Mouse (Mus musculus): ENCODE results near the gene Ldah. TPM values are rescaled to one million over a fixed set of nuclear protein-coding genes. Genes with fewer than 3 reads are reported as not detected.

Gene Ldah
- polyA plus RNA-seq, 1 experiment from 2014 or later: 73.3 TPM

DNA sequence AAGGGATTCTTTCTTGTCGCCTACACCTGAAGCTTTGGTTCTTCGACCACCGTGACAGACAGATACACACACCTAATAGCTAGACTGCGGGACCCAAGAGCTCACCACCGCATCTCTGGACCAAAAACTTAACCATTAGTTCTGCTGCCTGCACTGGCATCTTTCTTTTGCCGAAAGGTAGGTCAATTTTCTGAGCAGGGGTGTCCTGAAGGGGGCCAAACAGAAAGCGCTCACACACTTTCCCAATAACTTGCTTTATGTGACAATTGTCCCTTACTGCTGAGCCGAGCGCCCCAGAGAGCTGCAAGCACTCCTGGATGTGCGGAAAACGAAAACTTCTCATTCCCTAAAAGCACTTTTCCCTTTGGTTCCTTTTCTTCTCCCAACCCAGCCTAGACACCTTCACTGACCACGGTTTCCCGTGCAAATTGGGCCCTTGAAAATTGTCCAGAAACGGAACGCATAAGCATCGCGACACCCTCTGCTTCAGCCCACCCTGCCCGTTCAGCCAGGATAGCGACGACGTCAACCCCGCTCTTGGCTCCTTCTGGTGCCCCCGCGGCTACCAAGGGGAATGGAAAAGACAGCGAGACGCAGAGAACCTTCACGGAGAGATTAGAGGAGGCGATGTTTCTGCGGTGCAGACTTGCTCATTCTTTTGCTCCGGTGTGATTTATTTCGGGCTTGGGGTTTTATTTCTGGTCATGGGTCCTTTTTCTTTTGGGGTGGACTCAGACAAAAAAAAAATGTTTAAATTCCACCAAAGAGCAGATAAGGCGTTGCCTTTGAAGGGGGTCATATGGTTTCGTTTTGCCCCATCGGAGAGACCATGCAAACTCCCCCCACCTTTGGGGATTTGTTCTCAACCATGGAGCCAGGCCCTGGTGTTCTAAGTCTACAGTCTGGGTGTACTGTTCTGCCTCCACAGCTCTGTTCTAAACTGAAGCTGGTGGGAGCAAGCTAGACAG lies 91.5 kb downstream of the Ldah start:
- Histone ChIP-seq H3K27me3 (peaks cover 97% of the 10 kb centered on the region), H3K4me1 (replicated peaks) (peaks cover 44% of the 10 kb centered on the region), H3K4me2 (peak overlapping the region; percentile 66), H3K4me3 (replicated peaks) (peak overlapping the region; percentile 45), H3K36me3 (no peaks in the 10 kb centered on the region), H3K27ac (no peak overlapping the region), H3K9ac (replicated peaks) (no peak overlapping the region), H3K9me3 (no peaks in the 10 kb centered on the region)
- no peak for ATAC-seq (ENCODE audit: insufficient number of reproducible peaks, insufficient read depth, low FRiP score, low TSS enrichment, low read depth)
- 5% methylated on average over 34 of the region's 34 CpGs for WGBS

DNA sequence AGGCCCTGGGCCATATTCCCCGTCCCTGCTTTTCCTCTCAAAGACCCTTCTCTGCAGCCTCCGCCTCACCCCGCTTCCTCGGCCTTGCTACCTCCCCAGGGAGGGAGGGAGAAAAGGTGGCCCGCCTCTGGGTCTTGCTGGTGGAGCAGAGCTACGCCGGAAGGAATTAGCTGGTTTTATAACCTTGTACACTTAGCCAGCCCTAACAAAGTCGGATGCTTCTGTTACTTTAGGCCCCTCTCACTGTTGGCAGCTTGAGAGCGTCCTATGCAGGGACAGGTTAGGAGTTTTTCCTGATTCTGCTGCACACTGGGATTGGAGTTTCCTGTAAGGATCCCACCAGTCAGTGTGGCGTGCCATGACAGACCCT lies 92.2 kb downstream of the Ldah start:
- peak overlapping the region; percentile 30 for H3K4me2 ChIP-seq
- peak overlapping the region; percentile 21; the same call in 1 of the 2 replicates for H3K4me3 ChIP-seq (replicated peaks)
- ATAC-seq (ENCODE audit: insufficient number of reproducible peaks, insufficient read depth, low FRiP score, low TSS enrichment, low read depth): no peak
- peaks cover 97% of the 10 kb centered on the region for H3K27me3 ChIP-seq
- 13% methylated on average over 10 of the region's 10 CpGs for WGBS
- no peak overlapping the region for H3K27ac ChIP-seq
- no peaks in the 10 kb centered on the region for H3K36me3 ChIP-seq
- no peaks in the 10 kb centered on the region for H3K9me3 ChIP-seq
- H3K4me1 ChIP-seq (replicated peaks): peaks cover 44% of the 10 kb centered on the region
- H3K9ac ChIP-seq (replicated peaks): no peak overlapping the region

DNA sequence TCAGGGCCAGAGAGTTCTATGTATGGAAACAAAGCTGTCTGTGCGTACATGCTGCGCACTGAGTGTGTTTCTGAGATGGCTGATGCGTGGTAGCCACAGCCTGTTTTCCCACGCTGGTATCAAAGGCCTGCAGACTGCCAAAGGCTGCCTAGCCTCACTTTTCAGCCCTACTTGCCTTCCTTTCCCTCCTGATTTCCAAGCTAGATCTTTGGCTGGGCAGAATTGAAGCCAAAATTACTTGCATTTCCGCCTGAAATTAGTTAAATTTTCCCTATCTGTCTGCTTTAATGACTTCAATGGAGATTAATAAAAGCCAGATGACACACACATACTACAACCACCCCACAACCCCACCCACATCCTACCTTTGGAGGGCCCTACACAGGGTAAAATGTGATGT lies 92.6 kb downstream of the Ldah start:
- H3K4me2 ChIP-seq: peak overlapping the region; percentile 30; the same call in 1 of the 2 replicates
- 25% methylated on average over 5 of the region's 5 CpGs for WGBS
- no peak overlapping the region for H3K9ac ChIP-seq (replicated peaks)
- no peak for ATAC-seq (ENCODE audit: insufficient number of reproducible peaks, insufficient read depth, low FRiP score, low TSS enrichment, low read depth)
- H3K9me3 ChIP-seq: no peaks in the 10 kb centered on the region
- peaks cover 97% of the 10 kb centered on the region for H3K27me3 ChIP-seq
- H3K27ac ChIP-seq: no peak overlapping the region
- no peaks in the 10 kb centered on the region for H3K36me3 ChIP-seq
- H3K4me3 ChIP-seq (replicated peaks): no peak overlapping the region
- peaks cover 44% of the 10 kb centered on the region for H3K4me1 ChIP-seq (replicated peaks)

DNA sequence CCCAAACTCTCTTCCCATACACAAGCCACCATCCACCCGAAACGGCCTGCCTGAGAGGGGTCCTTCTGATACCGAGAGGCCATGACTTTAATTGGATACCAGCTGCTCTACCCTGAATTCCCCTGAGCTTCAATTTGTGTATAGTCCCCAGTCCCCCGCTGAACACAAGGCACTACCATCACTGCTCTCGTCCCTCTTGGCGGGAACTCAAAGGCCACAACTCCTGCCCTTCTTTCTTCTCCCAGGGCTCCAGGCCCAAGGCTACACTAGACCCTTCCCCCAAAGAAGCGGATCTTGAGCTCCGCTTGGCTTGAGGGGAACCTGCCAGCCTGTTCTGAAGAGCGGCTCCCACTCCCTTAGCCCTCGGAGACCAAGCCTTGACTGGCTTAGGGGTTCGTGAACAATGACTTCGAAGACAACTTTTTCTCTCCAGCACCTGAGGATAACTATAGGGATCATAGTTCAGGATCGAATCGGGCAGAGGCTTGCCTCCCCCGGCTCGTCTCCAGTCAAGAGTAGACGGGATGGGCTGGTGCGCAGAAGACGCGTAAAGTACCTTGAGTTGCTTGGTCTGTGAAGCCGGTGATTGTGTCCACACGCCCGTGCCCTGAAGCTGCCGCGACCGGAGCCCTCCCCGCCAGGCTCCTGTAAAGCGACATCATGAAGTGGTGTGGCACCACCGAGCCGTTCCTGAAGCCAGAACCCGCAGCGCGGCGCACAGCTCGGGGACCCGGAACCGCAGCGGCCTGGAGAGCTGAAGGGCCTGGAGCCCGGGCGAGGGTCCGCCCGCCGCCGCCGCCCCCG lies 93.3 kb downstream of the Ldah start:
- peak overlapping the region; percentile 44 for H3K9ac ChIP-seq (replicated peaks)
- no peaks in the 10 kb centered on the region for H3K36me3 ChIP-seq
- no peak overlapping the region for H3K27ac ChIP-seq
- peaks cover 98% of the 10 kb centered on the region for H3K27me3 ChIP-seq
- no peak for ATAC-seq (ENCODE audit: insufficient number of reproducible peaks, insufficient read depth, low FRiP score, low TSS enrichment, low read depth)
- peak overlapping the region; percentile 86 for H3K4me2 ChIP-seq
- no peaks in the 10 kb centered on the region for H3K9me3 ChIP-seq
- H3K4me3 ChIP-seq (replicated peaks): peak overlapping the region; percentile 54
- peaks cover 44% of the 10 kb centered on the region for H3K4me1 ChIP-seq (replicated peaks)
- 4% methylated on average over 46 of the region's 46 CpGs for WGBS

DNA sequence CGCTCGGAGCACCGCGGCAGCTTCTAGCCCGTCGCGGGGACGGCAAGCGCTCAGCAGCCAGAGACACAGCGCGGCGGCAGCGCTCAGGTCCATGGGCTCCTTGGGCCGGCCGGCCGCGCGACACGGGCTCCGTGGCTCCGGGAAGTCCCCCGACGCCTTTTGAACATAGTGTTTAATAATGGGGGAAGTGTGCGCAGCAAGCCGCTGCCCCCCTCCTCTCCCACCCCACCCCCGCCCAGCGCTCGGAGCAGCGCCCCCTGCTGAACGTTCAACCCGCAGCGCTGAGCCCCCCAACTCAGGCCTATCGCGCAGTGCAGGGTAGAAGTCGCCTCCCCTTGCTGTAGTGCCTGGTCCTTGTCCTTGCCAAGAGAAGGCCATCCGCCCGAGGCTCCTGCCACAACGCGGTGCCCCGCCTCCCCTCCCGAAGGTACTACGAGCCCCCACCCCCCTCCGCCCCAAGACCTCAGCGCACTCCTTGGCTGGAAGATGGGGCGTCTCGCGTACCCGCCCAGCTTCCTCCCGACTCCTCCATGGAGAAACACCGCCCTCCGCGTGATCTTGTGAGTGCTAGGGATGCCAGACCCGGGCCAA lies 94.0 kb downstream of the Ldah start, which contains the start of gene Gdf7:
Gdf7 (minus strand) TSS at position 114 of the 591 bp plus-strand sequence.
- peaks cover 47% of the 10 kb centered on the region for H3K4me1 ChIP-seq (replicated peaks)
- under 1% methylated on average over 52 of the region's 53 CpGs for WGBS
- peak within 1 kb of the TSS; percentile 44 for H3K9ac ChIP-seq (replicated peaks)
- H3K36me3 ChIP-seq: no peaks in the 10 kb centered on the region
- H3K4me2 ChIP-seq: peak within 1 kb of the TSS; percentile 86
- peaks cover 95% of the 10 kb centered on the region for H3K27me3 ChIP-seq
- ATAC-seq (ENCODE audit: insufficient number of reproducible peaks, insufficient read depth, low FRiP score, low TSS enrichment, low read depth): no peak
- H3K27ac ChIP-seq: no peak within 1 kb of the TSS
- peak within 1 kb of the TSS; percentile 54 for H3K4me3 ChIP-seq (replicated peaks)
- no peaks in the 10 kb centered on the region for H3K9me3 ChIP-seq

DNA sequence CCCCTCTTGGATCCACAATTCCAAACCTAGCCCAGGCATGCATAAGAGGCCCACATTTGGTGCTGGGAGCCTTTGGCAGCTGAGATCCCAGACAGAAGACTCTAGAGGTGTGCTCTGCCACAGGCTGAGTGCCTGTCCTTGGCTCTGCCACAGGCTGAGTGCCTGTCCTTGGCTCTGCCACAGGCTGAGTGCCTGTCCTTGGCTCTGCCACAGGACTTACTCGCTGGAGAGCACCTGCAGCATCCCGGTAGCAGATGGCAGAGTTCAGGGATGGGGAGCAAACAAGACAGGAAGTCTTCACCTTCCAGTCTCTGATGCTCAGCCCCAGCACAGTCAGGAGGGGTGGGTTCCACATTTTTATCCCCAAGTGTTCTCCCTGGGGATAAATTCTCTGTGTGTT lies 97.4 kb downstream of the Ldah start:
- no peak overlapping the region for H3K4me2 ChIP-seq
- ATAC-seq (ENCODE audit: insufficient number of reproducible peaks, insufficient read depth, low FRiP score, low TSS enrichment, low read depth): no peak
- H3K27ac ChIP-seq: no peak overlapping the region
- H3K9me3 ChIP-seq: no peaks in the 10 kb centered on the region
- peaks cover 73% of the 10 kb centered on the region for H3K27me3 ChIP-seq
- no peak overlapping the region for H3K4me3 ChIP-seq (replicated peaks)
- peaks cover 25% of the 10 kb centered on the region for H3K4me1 ChIP-seq (replicated peaks)
- H3K36me3 ChIP-seq: no peaks in the 10 kb centered on the region
- 45% methylated on average over 2 of the region's 2 CpGs for WGBS
- no peak overlapping the region for H3K9ac ChIP-seq (replicated peaks)

DNA sequence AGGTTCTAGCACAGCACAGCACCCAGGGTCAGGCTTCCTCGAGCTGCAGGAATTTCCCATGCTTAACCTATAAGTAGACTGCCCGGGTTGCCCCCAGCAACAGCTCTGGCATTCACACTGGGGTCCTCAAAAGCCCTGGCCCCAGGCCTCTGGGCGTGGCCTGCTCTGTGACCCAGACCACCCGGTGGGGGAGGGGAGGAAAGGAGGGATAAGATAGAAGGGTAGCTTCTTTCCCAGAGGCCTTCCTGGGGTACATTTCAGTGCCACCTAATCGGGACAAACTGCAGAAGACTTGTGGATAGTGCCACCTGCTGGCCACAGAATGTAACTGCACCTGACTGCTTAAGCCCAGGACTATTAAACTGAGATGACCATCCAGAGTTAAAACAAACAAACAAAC lies 98.5 kb downstream of the Ldah start:
- H3K9me3 ChIP-seq: no peaks in the 10 kb centered on the region
- H3K4me1 ChIP-seq (replicated peaks): peaks cover 21% of the 10 kb centered on the region
- 0 out of 2 replicates have a peak, but pooled peaks have one; percentile 29 for ATAC-seq (ENCODE audit: insufficient number of reproducible peaks, insufficient read depth, low FRiP score, low TSS enrichment, low read depth)
- no peak overlapping the region for H3K9ac ChIP-seq (replicated peaks)
- H3K27me3 ChIP-seq: peaks cover 73% of the 10 kb centered on the region
- H3K4me2 ChIP-seq: no peak overlapping the region
- H3K36me3 ChIP-seq: no peaks in the 10 kb centered on the region
- no peak overlapping the region for H3K4me3 ChIP-seq (replicated peaks)
- WGBS: 6% methylated on average over 5 of the region's 5 CpGs
- no peak overlapping the region for H3K27ac ChIP-seq

DNA sequence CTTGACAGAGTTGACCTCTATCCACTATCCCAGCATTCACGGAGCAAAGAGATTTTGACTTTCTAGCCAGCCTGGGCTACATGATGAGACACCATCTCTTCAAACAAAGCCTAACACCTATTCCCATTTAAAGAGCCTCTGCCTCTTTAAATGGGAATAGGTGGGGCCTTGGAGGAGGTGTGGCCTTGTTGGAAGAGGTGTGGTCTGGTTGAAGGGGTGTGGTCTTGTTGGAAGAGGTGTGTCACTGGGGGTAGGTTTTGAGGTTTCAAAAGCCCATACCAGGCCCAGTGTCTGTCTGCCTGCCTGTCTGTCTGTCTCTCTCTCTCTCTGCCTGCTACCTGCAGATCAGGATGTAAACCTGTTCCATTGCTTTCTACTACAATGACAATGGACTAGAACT lies 99.0 kb downstream of the Ldah start:
- WGBS: 75% methylated on average over 1 of the region's 1 CpGs
- Histone ChIP-seq H3K27ac (no peak overlapping the region), H3K4me2 (no peak overlapping the region), H3K4me3 (replicated peaks) (no peak overlapping the region), H3K36me3 (no peaks in the 10 kb centered on the region), H3K9ac (replicated peaks) (no peak overlapping the region), H3K9me3 (no peaks in the 10 kb centered on the region), H3K27me3 (peaks cover 73% of the 10 kb centered on the region), H3K4me1 (replicated peaks) (peaks cover 16% of the 10 kb centered on the region)
- no peak for ATAC-seq (ENCODE audit: insufficient number of reproducible peaks, insufficient read depth, low FRiP score, low TSS enrichment, low read depth)

DNA sequence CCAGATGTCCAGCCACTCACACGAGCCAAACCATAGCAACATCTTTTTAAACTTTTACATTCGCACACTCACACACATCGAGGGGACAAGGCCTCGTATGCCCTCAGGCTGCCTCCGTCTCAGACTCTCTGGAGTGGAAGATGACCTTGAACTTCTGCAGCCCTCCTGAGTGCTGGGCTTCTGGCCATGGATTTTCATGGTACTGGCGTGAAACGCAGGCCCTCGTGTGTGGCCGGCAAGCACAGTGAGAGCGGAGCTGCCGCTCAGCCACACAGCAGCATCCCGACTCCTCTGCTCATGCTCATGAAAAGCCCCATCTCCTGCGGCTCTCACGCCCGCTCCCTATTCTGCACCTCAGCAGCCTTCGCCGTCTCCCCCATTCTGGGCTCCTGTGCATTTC lies 103.1 kb downstream of the Ldah start:
- no peaks in the 10 kb centered on the region for H3K36me3 ChIP-seq
- ATAC-seq (ENCODE audit: insufficient number of reproducible peaks, insufficient read depth, low FRiP score, low TSS enrichment, low read depth): no peak
- H3K4me2 ChIP-seq: no peak overlapping the region
- H3K27ac ChIP-seq: no peak overlapping the region
- H3K9me3 ChIP-seq: no peaks in the 10 kb centered on the region
- H3K9ac ChIP-seq (replicated peaks): no peak overlapping the region; the same call in 1 of the 2 replicates
- peaks cover 19% of the 10 kb centered on the region for H3K4me1 ChIP-seq (replicated peaks)
- WGBS: 43% methylated on average over 17 of the region's 17 CpGs
- no peak overlapping the region for H3K4me3 ChIP-seq (replicated peaks)
- peaks cover 42% of the 10 kb centered on the region for H3K27me3 ChIP-seq

DNA sequence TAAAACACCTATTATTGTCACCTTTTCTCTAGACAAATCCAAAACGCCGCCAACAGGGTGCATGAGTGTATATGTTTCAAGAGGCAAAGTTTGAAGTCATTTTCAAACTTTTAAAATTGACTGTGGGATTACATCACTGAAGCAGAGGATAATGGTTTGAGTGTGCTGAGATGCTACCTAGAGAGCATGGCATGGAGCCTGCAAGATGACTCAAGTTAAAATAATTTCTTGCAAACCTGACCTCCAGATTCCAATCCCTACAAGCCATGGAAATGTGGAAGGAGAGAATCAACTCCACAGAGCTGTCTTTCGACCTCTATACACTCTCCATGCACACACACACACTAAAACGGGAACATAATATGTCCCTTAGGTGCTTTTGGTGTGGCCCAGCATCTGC lies 104.4 kb downstream of the Ldah start:
- ATAC-seq (ENCODE audit: insufficient number of reproducible peaks, insufficient read depth, low FRiP score, low TSS enrichment, low read depth): no peak
- H3K4me3 ChIP-seq (replicated peaks): no peak overlapping the region
- peaks cover 16% of the 10 kb centered on the region; the same call in 1 of the 2 replicates for H3K4me1 ChIP-seq (replicated peaks)
- peaks cover 36% of the 10 kb centered on the region for H3K27me3 ChIP-seq
- WGBS: 80% methylated on average over 4 of the region's 4 CpGs
- H3K9me3 ChIP-seq: no peaks in the 10 kb centered on the region
- H3K9ac ChIP-seq (replicated peaks): no peak overlapping the region
- no peak overlapping the region for H3K4me2 ChIP-seq
- H3K36me3 ChIP-seq: no peaks in the 10 kb centered on the region
- no peak overlapping the region for H3K27ac ChIP-seq

Measured in limb, embryonic 12.5 days (tissue).